Mouse (Mus musculus) olfactory bulb, adult 2 months (tissue): ENCODE results near the gene Neo1. TPM values are rescaled to one million over a fixed set of nuclear protein-coding genes. Genes with fewer than 3 reads are reported as not detected.
"Not testable (repeated sequence)": the region's sequence is repeated elsewhere in the genome, so short reads cannot be mapped to it uniquely, and the experiment has no call there.

ENCODE experiments used
- H3K27ac ChIP-seq: fragments of 200-500 bp; 2 replicates; pipeline ENCODE4 v1.5.1; 2012; ENCODE audit warnings: low read depth, low read length; ENCODE audit not compliant: insufficient read depth
- H3K4me1 ChIP-seq: fragments of 200-500 bp; 2 replicates; pipeline ENCODE4 v1.6.1; 2012; ENCODE audit warnings: low read length; ENCODE audit not compliant: control insufficient read depth, insufficient read depth
- H3K4me3 ChIP-seq: fragments of 200-500 bp; 2 replicates; pipeline ENCODE4 v1.5.1; 2012; ENCODE audit warnings: mild to moderate bottlenecking, low read depth, low read length, moderate library complexity; ENCODE audit not compliant: insufficient read depth
- CTCF ChIP-seq: fragments of 200-500 bp; IDR thresholded peaks from 2 replicates; pipeline ENCODE4 v1.5.1; 2012; ENCODE audit warnings: low read depth, mild to moderate bottlenecking, low read length, moderate library complexity; ENCODE audit not compliant: insufficient read depth
- POLR2A ChIP-seq: fragments of 200-500 bp; IDR thresholded peaks from 2 replicates; pipeline ENCODE4 v1.6.1; 2012; ENCODE audit warnings: mild to moderate bottlenecking, low read depth, low read length, moderate library complexity; ENCODE audit not compliant: insufficient read depth
- WGBS: fragments of 180-500 bp; shearing (Covaris S2); methylation state at CpG from one replicate; pipeline ENCODE4 v1.1.7; 2018; 5-methylcytosine and 5-hydroxymethylcytosine counted together
- polyA plus RNA-seq: library from polyadenylated mRNA; stranded (reverse); fragments of >200 nt; gene quantifications from 2 replicates; pipeline ENCODE4 v1.2.4, GENCODE M21; 2012; ENCODE audit warnings: low replicate concordance; ENCODE audit not compliant: missing spikeins, insufficient read depth, insufficient read length

The Neo1 gene
- polyA plus RNA-seq, 1 experiment: not detected

DNA sequence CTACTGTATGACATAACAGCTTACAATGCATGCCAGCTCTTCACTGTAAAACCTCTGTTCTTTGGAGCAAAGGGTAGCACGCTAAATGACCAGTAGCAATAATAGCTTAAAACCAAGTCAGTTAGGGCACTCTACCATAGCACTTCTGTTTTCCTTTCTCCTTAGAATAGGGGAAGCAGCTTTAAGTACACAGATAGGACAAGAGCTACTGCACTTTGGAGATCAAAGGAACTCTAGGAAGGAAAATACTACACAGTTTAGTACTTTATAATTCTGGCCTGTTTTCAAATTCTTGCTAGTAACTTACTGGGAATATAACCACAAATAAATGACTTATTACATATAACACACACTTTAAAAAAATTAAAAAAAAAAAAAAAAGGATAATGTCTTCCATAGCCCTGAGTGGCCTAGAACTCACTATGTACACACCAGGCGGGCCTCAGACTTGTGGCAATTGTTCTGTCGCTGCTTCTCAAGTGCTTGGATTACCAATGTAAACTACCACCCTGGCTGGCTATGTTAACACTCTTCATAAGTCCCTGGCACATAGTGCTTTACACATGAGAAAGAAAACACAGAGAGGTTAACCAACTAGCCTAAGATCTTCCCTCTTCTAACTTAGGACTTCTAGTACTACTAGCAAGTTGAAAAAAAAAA, 20.1 kb downstream of the Neo1 start:
- Histone ChIP-seq H3K4me1 (no peaks in the 10 kb centered on the region), H3K27ac (no peak overlapping the region), H3K4me3 (no peak overlapping the region)
- TF ChIP-seq POLR2A (no peak), CTCF (no peak)
- WGBS: 88% methylated on average over 3 of the region's 3 CpGs

DNA sequence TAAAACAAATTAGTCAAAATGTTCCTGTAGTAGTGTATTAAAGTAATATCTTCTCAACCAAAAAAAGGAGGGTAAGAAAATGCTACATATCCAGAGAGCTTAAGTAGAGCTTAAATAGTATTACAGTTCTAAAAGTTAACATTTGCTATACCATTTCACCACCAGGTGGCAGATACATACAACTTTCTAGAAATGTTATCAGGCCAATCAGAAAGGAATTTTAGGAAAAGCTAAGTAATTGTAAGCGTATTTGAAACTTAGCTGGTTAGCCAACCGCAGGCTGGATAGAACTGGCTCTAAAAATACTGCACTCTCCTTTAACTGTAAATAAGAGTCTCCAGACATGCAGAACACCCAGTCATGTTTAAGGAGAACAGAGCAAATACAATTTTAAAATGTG, 22.9 kb downstream of the Neo1 start:
- Histone ChIP-seq H3K4me1 (no peaks in the 10 kb centered on the region), H3K27ac (no peak overlapping the region), H3K4me3 (no peak overlapping the region)
- 2% methylated on average over 2 of the region's 2 CpGs for WGBS
- TF ChIP-seq POLR2A (no peak), CTCF (no peak)

DNA sequence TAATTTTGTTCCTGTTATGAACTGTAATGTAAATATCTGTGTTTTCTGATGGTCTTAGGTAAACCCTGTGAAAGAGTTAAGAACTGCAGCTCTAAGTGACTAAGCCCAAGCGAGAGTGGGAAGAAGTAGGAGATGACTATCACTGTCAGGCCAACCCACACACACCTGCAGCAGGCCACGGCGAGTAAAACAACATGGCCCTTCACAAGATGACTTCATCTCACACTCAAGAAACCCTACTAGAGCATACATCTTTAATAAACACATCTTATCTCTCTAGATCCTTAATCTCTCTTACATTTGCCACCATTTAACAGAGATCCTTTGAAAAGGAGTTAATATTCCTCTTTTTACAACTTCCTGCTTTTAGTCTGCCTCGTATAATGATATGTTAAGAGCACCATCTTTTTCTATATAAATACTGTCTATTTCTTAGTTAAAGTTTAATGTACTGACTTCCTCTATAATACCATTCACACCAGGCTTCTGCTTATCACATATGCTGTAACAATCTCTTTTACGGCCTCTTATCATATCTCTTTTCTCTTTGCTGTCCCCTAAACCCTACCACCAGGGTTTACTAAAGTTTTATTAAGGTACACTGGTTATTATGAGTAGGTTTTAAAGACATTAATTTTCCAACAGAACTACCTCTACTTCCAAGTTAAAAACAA, 46.8 kb downstream of the Neo1 start:
- 54% methylated on average over 5 of the region's 5 CpGs for whole genome bisulfite sequencing
- TF ChIP-seq CTCF: no peak
- TF ChIP-seq POLR2A: no peak
- Histone ChIP-seq H3K27ac (no peak overlapping the region), H3K4me1 (peaks cover 2% of the 10 kb centered on the region), H3K4me3 (no peak overlapping the region)

DNA sequence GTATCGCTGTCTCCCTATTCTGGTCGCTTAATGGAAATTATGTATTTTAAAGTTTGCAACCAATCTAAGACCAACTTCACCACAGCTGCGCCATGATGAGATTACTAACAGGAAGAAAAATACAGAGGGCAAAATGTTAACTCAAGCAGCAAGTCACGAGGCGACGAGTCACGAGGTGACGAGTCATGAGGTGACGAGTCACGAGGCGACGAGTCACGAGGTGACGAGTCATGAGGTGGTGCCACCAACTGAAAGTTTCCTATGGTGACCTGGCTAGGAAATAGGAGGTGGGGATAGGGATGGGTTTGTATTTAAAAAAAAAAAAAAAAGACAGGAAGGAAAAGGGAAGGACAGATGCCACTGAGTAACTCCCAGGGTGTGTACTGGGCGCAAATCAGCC, 57.2 kb downstream of the Neo1 start:
- no peak overlapping the region for H3K4me3 ChIP-seq
- 86% methylated on average over 15 of the region's 15 CpGs for WGBS
- TF ChIP-seq CTCF (no peak), POLR2A (no peak)
- no peaks in the 10 kb centered on the region; the same call in 1 of the 2 replicates for H3K4me1 ChIP-seq
- no peak overlapping the region for H3K27ac ChIP-seq

DNA sequence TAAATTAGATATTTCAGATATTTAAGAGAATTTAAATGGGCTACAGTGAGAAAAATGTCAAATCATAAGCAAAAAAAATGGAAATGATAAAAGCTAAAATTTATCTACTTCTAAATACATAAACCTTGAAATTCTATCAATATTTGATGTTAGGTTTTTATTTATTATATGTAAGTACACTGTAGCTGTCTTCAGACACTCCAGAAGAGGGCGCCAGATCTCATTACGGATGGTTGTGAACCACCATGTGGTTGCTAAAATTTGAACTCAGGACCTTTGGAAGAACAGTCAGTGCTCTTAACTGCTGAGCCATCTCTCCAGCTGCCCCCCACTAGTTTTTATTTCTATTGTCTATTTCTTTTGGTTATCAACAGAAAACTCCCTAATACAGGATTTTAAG, 65.1 kb downstream of the Neo1 start:
- not testable (repeated sequence) for H3K4me3 ChIP-seq, H3K27ac ChIP-seq, H3K4me1 ChIP-seq
- WGBS: 88% methylated on average over 2 of the region's 2 CpGs

DNA sequence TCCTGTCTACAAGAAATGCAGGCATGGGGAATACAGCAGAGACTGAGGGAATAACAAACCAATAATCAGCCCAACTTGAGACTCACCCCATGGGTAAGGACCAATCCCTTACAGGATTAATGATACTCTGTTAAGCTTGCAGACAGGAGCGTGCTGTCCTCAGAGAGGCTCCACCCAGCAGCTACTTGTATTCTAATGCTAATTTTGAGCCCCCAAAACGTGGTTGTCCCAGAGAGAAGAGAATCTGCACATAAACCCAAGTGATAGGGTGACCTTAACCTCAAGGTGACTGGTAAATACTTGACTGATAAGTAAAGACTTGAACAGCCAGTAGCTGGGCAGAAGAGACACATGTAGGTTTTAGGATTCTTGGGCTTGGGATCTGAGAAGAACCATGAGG, 68.9 kb downstream of the Neo1 start:
- Histone ChIP-seq H3K4me3 (no peak overlapping the region), H3K4me1 (no peaks in the 10 kb centered on the region), H3K27ac (no peak overlapping the region)
- no peak for TF ChIP-seq CTCF
- no peak for TF ChIP-seq POLR2A
- 66% methylated on average over 2 of the region's 2 CpGs for WGBS

DNA sequence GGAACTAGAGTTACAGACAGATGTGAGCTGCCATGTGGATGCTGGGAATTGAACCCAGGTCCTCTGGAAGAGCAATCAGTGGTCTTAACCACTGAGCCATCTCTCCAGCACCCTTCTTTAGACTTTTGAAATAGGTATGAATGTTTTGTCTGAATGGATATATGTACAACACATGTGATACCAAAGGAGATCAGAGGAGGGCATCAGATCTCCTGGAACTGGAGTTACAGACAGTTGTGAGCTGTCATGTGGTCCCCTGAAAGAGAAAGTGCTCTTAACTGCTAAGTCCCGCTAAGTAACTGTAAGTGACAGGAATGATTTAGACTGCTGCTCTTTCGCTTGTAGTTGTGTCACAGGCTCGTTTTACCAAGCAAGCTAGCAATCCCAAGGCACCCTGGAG, 80.7 kb downstream of the Neo1 start:
- no peak for TF ChIP-seq CTCF
- no peak for TF ChIP-seq POLR2A
- Histone ChIP-seq H3K27ac (no peak overlapping the region), H3K4me3 (no peak overlapping the region), H3K4me1 (no peaks in the 10 kb centered on the region)
- WGBS: 86% methylated on average over 3 of the region's 3 CpGs

DNA sequence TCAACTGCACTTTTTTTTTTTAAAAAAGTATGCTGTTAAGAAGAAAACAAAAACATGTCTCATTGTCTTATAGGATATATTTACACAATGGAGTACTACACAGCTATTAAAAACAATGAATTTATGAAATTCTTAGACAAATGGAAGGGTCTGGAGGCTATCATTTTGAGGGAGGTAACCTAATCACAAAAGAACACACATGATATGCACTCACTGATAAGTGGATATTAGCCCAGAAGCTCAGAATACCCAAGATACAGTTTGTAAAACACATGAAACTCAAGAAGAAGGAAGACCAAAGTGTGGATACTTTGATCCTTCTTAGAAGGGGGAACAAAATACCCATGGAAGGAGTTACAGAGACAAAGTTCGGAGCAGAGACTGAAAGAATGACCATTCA, 90.3 kb downstream of the Neo1 start:
- H3K27ac ChIP-seq, H3K4me3 ChIP-seq, H3K4me1 ChIP-seq: not testable (repeated sequence)
- 94% methylated on average over 1 of the region's 1 CpGs for WGBS

DNA sequence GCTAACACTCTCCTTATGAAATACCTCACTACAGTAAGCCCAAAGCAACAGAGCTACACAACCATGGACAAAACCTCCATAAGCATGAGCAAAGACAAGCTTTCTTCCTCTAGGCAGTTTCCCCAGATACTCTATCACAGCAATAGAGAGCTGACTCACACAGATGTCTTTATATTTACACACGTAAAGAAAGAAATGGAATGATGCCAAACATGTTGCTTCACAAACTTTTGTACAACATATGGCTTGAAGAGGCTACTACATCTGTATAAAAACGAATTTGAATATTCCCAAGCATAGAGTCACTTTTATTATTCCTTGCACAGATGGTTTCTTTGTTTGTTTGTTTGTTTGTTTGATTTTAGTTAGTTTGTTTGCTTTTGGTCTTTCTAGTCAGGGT, 101.5 kb downstream of the Neo1 start:
- 75% methylated on average over 2 of the region's 2 CpGs for WGBS
- Histone ChIP-seq H3K4me1 (0 out of 2 replicates have a peak, but pooled peaks cover under 1% of the 10 kb centered on the region), H3K4me3 (no peak overlapping the region), H3K27ac (no peak overlapping the region)
- TF ChIP-seq CTCF (no peak), POLR2A (no peak)

DNA sequence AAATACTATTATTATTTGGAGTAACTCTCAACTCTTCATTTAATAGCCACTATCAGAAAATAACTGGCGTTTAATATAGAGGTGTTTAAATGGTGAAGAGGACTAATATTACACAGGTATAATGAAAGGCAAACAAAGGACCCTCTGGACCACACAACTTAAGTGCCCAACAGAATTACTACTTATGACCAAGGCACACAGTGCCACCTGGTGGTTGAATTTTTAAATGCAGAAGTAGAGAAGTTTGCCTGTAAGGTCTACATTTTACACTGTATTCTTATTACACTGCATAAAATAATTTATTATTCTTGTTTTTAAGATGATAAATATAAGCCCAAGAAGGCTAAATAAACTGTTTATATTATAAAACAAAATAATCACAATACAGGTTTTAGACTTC, 108.1 kb downstream of the Neo1 start:
- Histone ChIP-seq H3K4me1 (no peaks in the 10 kb centered on the region), H3K27ac (no peak overlapping the region), H3K4me3 (no peak overlapping the region)
- WGBS: 29% methylated on average over 1 of the region's 1 CpGs
- TF ChIP-seq CTCF: no peak
- no peak for TF ChIP-seq POLR2A
